19 mouse cellular contexts compared by ENCODE assay signal in genomic region chr13:63010345-63011090, GRCm38 (mm10). TPM values are rescaled to one million over a fixed set of nuclear protein-coding genes. Genes with fewer than 3 reads are reported as not detected.
DNase-seq lines count a peak whose midpoint lies in the region; ATAC-seq and TF ChIP-seq lines count a peak whose summit lies in the region.
"Had no signal": no experiment of that assay in that cellular context is flagged by ENCODE, and none has a peak within 500 bp of the region (broad histone marks: within the 10 kb centered on the region; RNA-seq: fewer than 3 reads in every experiment).

No protein-coding gene starts in this region.

- H3K27ac ChIP-seq in forebrain, postnatal 0 days (ENCODE audit: low read depth, low read length): no peak overlapping the region
- no peak overlapping the region for H3K27ac ChIP-seq in forebrain, embryonic 15.5 days (replicated peaks)
- 0 out of 2 replicates have a peak overlapping the region, but pooled peaks have one; percentile 2 for H3K27ac ChIP-seq in neural tube, embryonic 13.5 days (replicated peaks)
- H3K27ac ChIP-seq in neural tube, embryonic 15.5 days (replicated peaks): no peak overlapping the region
- H3K27ac ChIP-seq: heart, embryonic 15.5 days; kidney, postnatal 0 days; midbrain, embryonic 15.5 days had no signal

- no peak overlapping the region for H3ac ChIP-seq in myocyte (ENCODE audit: control insufficient read depth, insufficient read length)

- no peaks in the 10 kb centered on the region for H3K79me2 ChIP-seq in myocyte (ENCODE audit: control insufficient read depth, insufficient read depth)

- H3K4me3 ChIP-seq in forebrain, postnatal 0 days (ENCODE audit: low read depth, low read length): no peak overlapping the region
- no peak overlapping the region for H3K4me3 ChIP-seq in forebrain, embryonic 15.5 days
- no peak overlapping the region for H3K4me3 ChIP-seq in neural tube, embryonic 13.5 days
- H3K4me3 ChIP-seq in neural tube, embryonic 15.5 days (replicated peaks): no peak overlapping the region
- H3K4me3 ChIP-seq in myocyte: no peak overlapping the region
- H3K4me3 ChIP-seq: heart, embryonic 15.5 days; megakaryocyte, embryonic 14.5 days; midbrain, embryonic 15.5 days had no signal

- TF ChIP-seq CTCF in forebrain, postnatal 0 days (IDR thresholded peaks at IDR 0.05; ENCODE audit: low read depth): no peak

- ATAC-seq in forebrain, postnatal 0 days: peak; percentile 60
- ATAC-seq in forebrain, embryonic 15.5 days (replicated peaks): no peak
- ATAC-seq in neural tube, embryonic 13.5 days (ENCODE audit: low read depth): no peak
- no peak for ATAC-seq in neural tube, embryonic 15.5 days (ENCODE audit: low FRiP score)
- ATAC-seq in megakaryocyte progenitor cell, adult 5-6 weeks (replicated peaks; ENCODE audit: poor library complexity): no peak
- ATAC-seq: midbrain, embryonic 15.5 days had no signal

- no peaks in the 10 kb centered on the region for H3K27me3 ChIP-seq in forebrain, postnatal 0 days (ENCODE audit: insufficient read depth, low read length)
- no peaks in the 10 kb centered on the region for H3K27me3 ChIP-seq in forebrain, embryonic 15.5 days
- no peaks in the 10 kb centered on the region for H3K27me3 ChIP-seq in neural tube, embryonic 13.5 days
- H3K27me3 ChIP-seq in neural tube, embryonic 15.5 days (replicated peaks): no peaks in the 10 kb centered on the region
- H3K27me3 ChIP-seq in myocyte (ENCODE audit: control insufficient read depth, insufficient read depth, insufficient read length): no peaks in the 10 kb centered on the region
- H3K27me3 ChIP-seq: heart, embryonic 15.5 days; midbrain, embryonic 15.5 days had no signal

- DNase-seq in forebrain, postnatal 0 days: no peak
- peak; percentile 7 for DNase-seq in adrenal gland, postnatal 25 days
- DNase-seq: cerebellum, adult 9-11 months; gastrocnemius, postnatal 25 days; kidney, adult 11 months; left cerebral cortex, postnatal 4 days; lung, adult 18-20 months; lung, postnatal 14 days; spleen, adult 18-20 months had no signal

- H3K9me3 ChIP-seq in forebrain, postnatal 0 days (ENCODE audit: low read length): no peaks in the 10 kb centered on the region
- no peaks in the 10 kb centered on the region for H3K9me3 ChIP-seq in forebrain, embryonic 15.5 days
- no peaks in the 10 kb centered on the region for H3K9me3 ChIP-seq in neural tube, embryonic 13.5 days
- H3K9me3 ChIP-seq in neural tube, embryonic 15.5 days (replicated peaks): no peaks in the 10 kb centered on the region
- H3K9me3 ChIP-seq: heart, embryonic 15.5 days; megakaryocyte, embryonic 14.5 days; midbrain, embryonic 15.5 days had no signal

- 76% methylated on average over 2 of the region's 2 CpGs for WGBS in forebrain, postnatal 0 days
- 85% methylated on average over 2 of the region's 2 CpGs for WGBS in forebrain, embryonic 15.5 days
- 85% methylated on average over 2 of the region's 2 CpGs for WGBS in neural tube, embryonic 13.5 days
- WGBS in neural tube, embryonic 15.5 days: 83% methylated on average over 2 of the region's 2 CpGs

- TF ChIP-seq POLR2A in myocyte (IDR thresholded peaks at IDR 0.05; ENCODE audit: insufficient read length, low read depth): no peak

- no peaks in the 10 kb centered on the region for H3K4me1 ChIP-seq in forebrain, postnatal 0 days (ENCODE audit: insufficient read depth)
- peaks cover 5% of the 10 kb centered on the region for H3K4me1 ChIP-seq in forebrain, embryonic 15.5 days
- H3K4me1 ChIP-seq in neural tube, embryonic 13.5 days (replicated peaks): peaks cover 19% of the 10 kb centered on the region
- H3K4me1 ChIP-seq in neural tube, embryonic 15.5 days: peaks cover 15% of the 10 kb centered on the region
- H3K4me1 ChIP-seq: heart, embryonic 15.5 days had no signal

- no peak overlapping the region for H3K9ac ChIP-seq in forebrain, postnatal 0 days
- no peak overlapping the region for H3K9ac ChIP-seq in forebrain, embryonic 15.5 days (replicated peaks)
- H3K9ac ChIP-seq in neural tube, embryonic 13.5 days: no peak overlapping the region
- H3K9ac ChIP-seq in neural tube, embryonic 15.5 days (replicated peaks): no peak overlapping the region
- H3K9ac ChIP-seq: heart, embryonic 15.5 days; midbrain, embryonic 15.5 days had no signal

- no peaks in the 10 kb centered on the region for H3K36me3 ChIP-seq in forebrain, postnatal 0 days (ENCODE audit: insufficient read depth)
- H3K36me3 ChIP-seq in forebrain, embryonic 15.5 days: no peaks in the 10 kb centered on the region
- H3K36me3 ChIP-seq in neural tube, embryonic 13.5 days: no peaks in the 10 kb centered on the region
- no peaks in the 10 kb centered on the region for H3K36me3 ChIP-seq in neural tube, embryonic 15.5 days
- H3K36me3 ChIP-seq in myocyte (ENCODE audit: control insufficient read depth, insufficient read depth): no peaks in the 10 kb centered on the region
- H3K36me3 ChIP-seq: heart, embryonic 15.5 days; midbrain, embryonic 15.5 days had no signal

- H3K4me2 ChIP-seq in forebrain, postnatal 0 days (ENCODE audit: low read depth): no peak overlapping the region
- no peak overlapping the region for H3K4me2 ChIP-seq in forebrain, embryonic 15.5 days (replicated peaks)
- no peak overlapping the region for H3K4me2 ChIP-seq in neural tube, embryonic 13.5 days
- no peak overlapping the region for H3K4me2 ChIP-seq in neural tube, embryonic 15.5 days
- no peak overlapping the region for H3K4me2 ChIP-seq in myocyte (ENCODE audit: low read depth)
- H3K4me2 ChIP-seq: heart, embryonic 15.5 days; liver, embryonic 11.5 days; midbrain, embryonic 15.5 days had no signal

TF ChIP-seq in myocyte, 11 proteins besides CTCF, POLR2A, EP300 and RAD21:
- TF ChIP-seq MYOD1 (IDR thresholded peaks at IDR 0.05; ENCODE audit: control insufficient read depth in 1 of 3, insufficient read length in 2 of 3, low read depth in 2 of 3) (peak in 2 of 3 experiments; percentile 2 to 19), TCF3 (IDR thresholded peaks at IDR 0.05; ENCODE audit: insufficient read length, low read depth) (no peak), REST (IDR thresholded peaks at IDR 0.05; ENCODE audit: insufficient read depth, insufficient read length) (no peak), USF1 (IDR thresholded peaks at IDR 0.05; ENCODE audit: low read depth) (no peak)

RNA-seq across cellular contexts. Expression of gene 2010111I01Rik, which starts 45.8 kb away (rescaled TPM):
- total RNA-seq in forebrain, postnatal 0 days (2014; rRNA removed): 33.2 and 47.8 TPM in 2 replicates
- polyA plus RNA-seq in forebrain, postnatal 0 days (2015; fragmentation: Nextera tagmentation; extraction: Ambion mirVana): 17.6 and 20.3 TPM in 2 replicates
- 25.5 and 30.9 TPM in 2 replicates for polyA plus RNA-seq in forebrain, embryonic 15.5 days (2015; fragmentation: Nextera tagmentation; extraction: Ambion mirVana)
- 77.8 and 87.6 TPM in 2 replicates for polyA plus RNA-seq in neural tube, embryonic 13.5 days (2015; fragmentation: Nextera tagmentation; extraction: Ambion mirVana)
- 36.1 and 55.1 TPM in 2 replicates for polyA plus RNA-seq in neural tube, embryonic 15.5 days (2015; fragmentation: Nextera tagmentation; extraction: Ambion mirVana)
- 127 and 153 TPM in 2 replicates for total RNA-seq in adrenal gland, postnatal 25 days (2021)
- polyA plus RNA-seq in myocyte (2012; fragmentation: generic; extraction: Trizol): 144 TPM
- 41.7 and 53.7 TPM in 2 replicates for total RNA-seq in megakaryocyte progenitor cell, adult 5-6 weeks (2015)
- 81.6 and 90.2 TPM in 2 replicates for total RNA-seq in megakaryocyte progenitor cell, adult 5-6 weeks (2017)
